ENCODE assay signal across 35 mouse cellular contexts in the genomic region with DNA sequence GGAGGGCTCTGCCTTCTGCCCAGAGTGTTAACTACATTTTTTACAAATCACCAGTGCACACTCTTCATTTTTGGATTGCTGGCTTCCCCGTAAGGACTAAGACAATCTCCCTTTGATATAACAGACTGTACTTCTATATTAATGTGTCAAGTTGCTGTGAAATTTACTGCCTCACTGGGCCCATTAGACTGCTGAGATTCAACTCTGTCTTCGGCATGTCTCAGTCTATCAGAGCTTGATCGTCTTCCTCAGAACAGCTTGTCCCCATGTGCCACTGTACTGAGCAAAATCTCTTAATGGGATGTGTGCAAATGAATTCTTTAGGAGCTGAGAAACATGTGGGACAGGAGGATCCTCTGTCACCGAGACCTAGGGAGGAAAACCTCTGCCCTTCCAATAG.
"Had no signal": no experiment of that assay in that cellular context is flagged by ENCODE, and none has a peak within 500 bp of the region (broad histone marks: within the 10 kb centered on the region; RNA-seq: fewer than 3 reads in every experiment).

No protein-coding gene starts in this region.

- DNase-seq: heart, adult 18-20 months; heart, adult 2 months; heart, postnatal 10 days; heart, postnatal 14 days; heart, postnatal 36 days; heart, postnatal 4 days; kidney, adult 11 months; kidney, adult 18-20 months; kidney, adult 2 months; kidney, adult 8-10 months; kidney, adult 9 months; kidney, postnatal 10 days; kidney, postnatal 14 days; kidney, postnatal 25 days; kidney, postnatal 36 days; kidney, postnatal 4 days; layer of hippocampus, adult 9-11 months; layer of hippocampus, postnatal 36 days had no signal

- H3K4me3 ChIP-seq: heart, adult 2 months; heart, embryonic 10.5 days; heart, embryonic 12.5 days; heart, embryonic 13.5 days; heart, embryonic 15.5 days; hindbrain, embryonic 12.5 days; hindbrain, embryonic 13.5 days; intestine, embryonic 15.5 days; kidney, embryonic 15.5 days; layer of hippocampus, adult 2 months had no signal

- H3K27ac ChIP-seq: heart, adult 2 months; heart, embryonic 10.5 days; heart, embryonic 13.5 days; heart, embryonic 15.5 days; hindbrain, embryonic 12.5 days; hindbrain, embryonic 13.5 days; hindbrain, embryonic 14.5 days; hindbrain, postnatal 0 days; intestine, embryonic 15.5 days; kidney, embryonic 15.5 days; kidney, postnatal 0 days had no signal

- H3K4me1 ChIP-seq: heart, embryonic 10.5 days; heart, embryonic 12.5 days; heart, embryonic 13.5 days; heart, embryonic 15.5 days; hindbrain, embryonic 12.5 days; intestine, embryonic 15.5 days; kidney, embryonic 15.5 days had no signal

- H3K36me3 ChIP-seq: heart, embryonic 10.5 days; heart, embryonic 12.5 days; heart, embryonic 13.5 days; heart, embryonic 15.5 days; hindbrain, embryonic 12.5 days; hindbrain, embryonic 13.5 days; intestine, embryonic 15.5 days; kidney, embryonic 15.5 days had no signal

- H3K4me2 ChIP-seq: heart, embryonic 11.5 days; heart, embryonic 12.5 days; heart, embryonic 13.5 days; heart, embryonic 15.5 days; hindbrain, embryonic 12.5 days; hindbrain, embryonic 13.5 days; hindbrain, embryonic 14.5 days; intestine, embryonic 15.5 days; kidney, embryonic 15.5 days had no signal

- ATAC-seq: hindbrain, embryonic 16.5 days; hindbrain, postnatal 0 days; inflammation-experienced regulatory T-cells, adult 6 months; intestine, embryonic 15.5 days; intestine, embryonic 16.5 days; intestine, postnatal 0 days had no signal

- H3K27me3 ChIP-seq: heart, embryonic 12.5 days; heart, embryonic 13.5 days; heart, embryonic 15.5 days; hindbrain, embryonic 12.5 days; hindbrain, embryonic 13.5 days; intestine, embryonic 15.5 days; kidney, embryonic 15.5 days had no signal

- H3K9me3 ChIP-seq: heart, embryonic 10.5 days; heart, embryonic 12.5 days; heart, embryonic 13.5 days; heart, embryonic 15.5 days; hindbrain, embryonic 12.5 days; hindbrain, embryonic 13.5 days; intestine, embryonic 15.5 days; kidney, embryonic 15.5 days had no signal

- H3K9ac ChIP-seq: heart, embryonic 12.5 days; heart, embryonic 13.5 days; heart, embryonic 15.5 days; hindbrain, embryonic 12.5 days; hindbrain, embryonic 13.5 days; hindbrain, embryonic 14.5 days; intestine, embryonic 15.5 days; kidney, embryonic 15.5 days had no signal
